Mouse (Mus musculus): ENCODE measurements at regions not wholly inside any gene's neighbourhood (a gene's known extent, or its start where the extent isn't known, plus 50 kb on each side); places are given as distances from the start of the nearest gene placed in this dataset.

GRCm38 (mm10) chr7:111374534-111374933 lies 291.7 kb upstream of the Eif4g2 start:
- no peak for TF ChIP-seq CTCF (IDR thresholded peaks at IDR 0.05; ENCODE audit: borderline replicate concordance, control insufficient read depth, extremely low read depth, insufficient read depth, low read length, poor library complexity)
- no peak for TF ChIP-seq POLR2A (IDR thresholded peaks at IDR 0.05; ENCODE audit: control insufficient read depth, extremely low read depth, insufficient read depth, low read length, poor library complexity)

All from thymus, adult 2 months (tissue).